Mouse (Mus musculus) G1E (cell line): ENCODE results near the gene Strbp.

Experiments
- CTCF ChIP-seq: IDR thresholded peaks from 2 replicates; pipeline ENCODE4 v1.5.1; 2012; ENCODE audit warnings: low read depth, low read length, inconsistent platforms, mixed read lengths
- GATA1 ChIP-seq: IDR thresholded peaks from 2 replicates; pipeline ENCODE4 v1.6.1; 2012; ENCODE audit warnings: borderline replicate concordance, low read length, inconsistent platforms, mixed read lengths
- POLR2AphosphoS5 ChIP-seq: IDR thresholded peaks from 2 replicates; pipeline ENCODE4 v1.6.1; 2012; ENCODE audit warnings: low read depth, low read length, inconsistent platforms; ENCODE audit not compliant: insufficient replicate concordance
- TAL1 ChIP-seq: conservative IDR thresholded peaks from 2 replicates; pipeline ENCODE4 v1.6.1; 2012; ENCODE audit warnings: low read depth, low read length, inconsistent platforms, mixed read lengths

DNA sequence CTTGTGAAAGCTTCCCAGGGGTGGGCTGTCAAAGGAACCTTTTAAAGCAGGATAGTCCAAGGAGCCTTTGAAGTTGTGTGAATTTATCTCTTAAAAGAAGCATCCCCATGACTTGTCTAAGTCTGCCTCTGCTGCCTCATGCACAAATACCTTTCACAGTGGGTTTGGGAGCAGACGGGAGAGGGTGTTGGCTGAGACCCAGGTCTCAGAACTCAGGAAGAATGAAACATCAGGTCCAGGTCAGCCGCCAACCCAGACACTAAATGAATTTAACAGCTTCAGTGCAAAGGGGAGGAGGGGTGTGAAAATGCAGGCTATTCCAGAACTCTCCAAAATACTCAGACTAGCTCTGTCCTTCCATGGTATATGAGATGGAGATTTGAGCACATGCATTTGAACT, 44.2 kb upstream of the Strbp start:
- TF ChIP-seq CTCF (no peak), GATA1 (no peak), TAL1 (no peak), POLR2AphosphoS5 (no peak)
